ENCODE assay signal across 12 mouse cellular contexts in the genomic region with DNA sequence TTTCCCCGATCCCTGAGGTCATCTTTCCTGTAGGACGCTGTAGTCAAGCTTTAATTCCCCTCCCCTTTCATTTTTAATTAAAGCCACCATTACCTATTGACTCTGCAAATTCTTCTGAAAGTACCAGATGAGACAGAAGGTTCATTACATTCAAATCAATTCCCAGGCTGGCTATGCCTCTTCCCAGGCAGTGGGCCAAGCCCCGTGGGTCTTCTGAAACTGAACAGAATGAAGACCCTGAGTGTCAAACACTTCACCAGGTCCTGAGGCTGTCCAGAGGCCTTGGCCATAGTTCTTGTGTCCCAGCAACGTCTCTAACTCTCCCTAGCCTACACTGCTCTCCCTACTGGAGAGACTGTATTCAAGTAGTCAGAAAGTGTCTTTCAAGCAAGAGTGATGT.
"Had no signal": no experiment of that assay in that cellular context is flagged by ENCODE, and none has a peak within 500 bp of the region (broad histone marks: within the 10 kb centered on the region; RNA-seq: fewer than 3 reads in every experiment).

No protein-coding gene starts in this region.

- DNase-seq: kidney, adult 8-10 months; kidney, postnatal 10 days; kidney, postnatal 36 days; layer of hippocampus, postnatal 36 days; liver; lung, adult 18-20 months; lung, postnatal 10 days; lung, postnatal 36 days; right cerebral cortex, adult 18-20 months; right cerebral cortex, postnatal 25 days; spleen, adult 18-20 months; thymus, postnatal 25 days had no signal
